Mouse (Mus musculus): ENCODE data around the gene Slc37a1.

DNA sequence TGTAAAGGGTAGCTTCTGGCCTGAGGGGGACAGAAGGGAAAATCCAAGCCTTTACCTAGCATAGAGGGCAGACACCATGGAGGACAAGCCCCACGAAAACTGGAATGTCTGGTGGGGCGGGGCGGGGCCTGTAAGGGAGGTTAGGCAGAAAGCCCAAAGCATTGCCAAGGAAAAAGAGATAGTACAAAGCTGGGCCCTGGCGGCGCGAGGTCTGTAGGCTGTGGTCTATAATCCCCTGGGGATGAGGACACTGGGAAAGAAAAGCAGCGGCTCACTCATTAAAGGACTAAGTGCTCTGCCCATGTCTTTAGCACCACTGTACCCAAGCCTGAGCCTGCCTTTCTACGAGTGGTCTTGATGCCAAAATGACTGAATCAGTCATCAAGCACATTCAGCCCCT, 65.4 kb downstream of the Slc37a1 start:
- no peak for TF ChIP-seq POLR2A (IDR thresholded peaks at IDR 0.05; ENCODE audit: borderline replicate concordance, insufficient read depth, low read length)
- TF ChIP-seq CTCF (IDR thresholded peaks at IDR 0.05; ENCODE audit: borderline replicate concordance, insufficient read depth, low read depth, low read length), result no peak
